In the genomic region with DNA sequence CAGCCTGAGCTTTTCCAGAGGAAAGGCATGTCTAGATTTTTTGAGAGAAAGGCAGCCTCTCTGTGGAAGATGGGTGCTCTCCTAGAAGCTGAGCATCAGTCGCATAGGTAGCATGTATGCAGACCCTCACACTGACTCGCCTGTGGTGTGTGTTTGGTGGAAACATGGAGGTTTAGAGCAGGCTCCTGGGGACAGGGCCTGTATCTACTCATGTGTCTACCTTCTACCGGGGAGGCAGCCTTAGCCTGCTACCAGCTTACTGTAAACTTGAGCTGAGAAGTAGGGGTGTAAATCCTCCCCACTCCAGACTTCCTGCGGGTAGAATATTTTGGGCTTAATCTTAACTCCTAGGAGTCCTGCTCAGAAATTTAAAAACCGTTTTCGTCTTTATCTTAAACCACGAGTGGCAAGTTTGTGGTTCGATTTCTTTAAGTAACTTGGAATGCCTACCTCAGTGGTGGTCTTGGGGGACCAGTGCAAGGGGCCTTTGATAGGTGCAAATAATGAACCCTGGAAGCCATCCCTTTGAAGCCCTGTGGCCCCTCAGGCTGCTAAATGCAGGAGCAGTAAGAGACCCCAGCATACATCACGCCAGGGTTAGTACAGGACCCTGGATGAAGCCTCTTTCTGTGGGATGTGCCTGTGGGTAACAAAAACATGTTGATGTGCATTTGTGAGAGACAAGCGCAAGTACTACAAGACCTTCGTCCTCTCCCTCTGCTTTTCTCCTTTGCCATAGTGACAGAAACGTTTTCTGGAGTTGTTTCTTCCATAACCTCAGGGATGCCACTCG, we compare ENCODE assay signal across 16 mouse cellular contexts.
A peak's percentile ranks its signal among the peaks of the same experiment; 100 is the strongest.
DNase-seq lines count a peak whose midpoint lies in the region; ATAC-seq lines count a peak whose summit lies in the region.
"Had no signal": no experiment of that assay in that cellular context is flagged by ENCODE, and none has a peak within 500 bp of the region (broad histone marks: within the 10 kb centered on the region; RNA-seq: fewer than 3 reads in every experiment).

No protein-coding gene starts in this region.

- DNase-seq in right cerebral cortex, adult 2 months (ENCODE audit: low spot score in 2 of 2), result no peak
- DNase-seq: adrenal gland, postnatal 25 days; cerebellum, adult 11 months; cerebellum, adult 18-20 months; cerebellum, adult 8-10 months; cerebellum, adult 9-11 months; cerebellum, postnatal 14 days; forebrain, postnatal 0 days had no signal

- ATAC-seq in megakaryocyte, adult 5-6 weeks (ENCODE audit: poor library complexity, severe bottlenecking), result no peak
- ATAC-seq in common myeloid progenitor, adult 5-6 weeks (replicated peaks; ENCODE audit: low read depth, poor library complexity, severe bottlenecking), result peak; percentile 64; the same call in 1 of the 2 replicates
- ATAC-seq in megakaryocyte-erythroid progenitor cell, adult 5-6 weeks (replicated peaks; ENCODE audit: low FRiP score, low TSS enrichment, poor library complexity, severe bottlenecking), result peak; percentile 52; the same call in 1 of the 2 replicates
- ATAC-seq: forebrain, embryonic 13.5 days; forebrain, embryonic 15.5 days; forebrain, postnatal 0 days had no signal

- peak overlapping the region; percentile 48 for H3K4me3 ChIP-seq in megakaryocyte, embryonic 14.5 days (replicated peaks)
- H3K4me3 ChIP-seq: embryonic facial prominence, embryonic 10.5 days; embryonic facial prominence, embryonic 12.5 days; forebrain, embryonic 13.5 days; forebrain, embryonic 15.5 days had no signal

- peaks cover 75% of the 10 kb centered on the region for H3K4me1 ChIP-seq in megakaryocyte, embryonic 14.5 days
- H3K4me1 ChIP-seq: embryonic facial prominence, embryonic 10.5 days; embryonic facial prominence, embryonic 12.5 days had no signal

- no peaks in the 10 kb centered on the region for H3K27me3 ChIP-seq in megakaryocyte, embryonic 14.5 days (replicated peaks)
- H3K27me3 ChIP-seq: embryonic facial prominence, embryonic 12.5 days; forebrain, embryonic 13.5 days; forebrain, embryonic 15.5 days had no signal

- H3K36me3 ChIP-seq in megakaryocyte, embryonic 14.5 days (replicated peaks; ENCODE audit: low read length), result peaks cover 4% of the 10 kb centered on the region
- H3K36me3 ChIP-seq: embryonic facial prominence, embryonic 10.5 days; embryonic facial prominence, embryonic 12.5 days; forebrain, embryonic 15.5 days had no signal

- no peaks in the 10 kb centered on the region for H3K9me3 ChIP-seq in megakaryocyte, embryonic 14.5 days
- H3K9me3 ChIP-seq: embryonic facial prominence, embryonic 10.5 days; embryonic facial prominence, embryonic 12.5 days; forebrain, embryonic 13.5 days; forebrain, embryonic 15.5 days had no signal
